15 mouse cellular contexts compared by ENCODE assay signal in the genomic region with DNA sequence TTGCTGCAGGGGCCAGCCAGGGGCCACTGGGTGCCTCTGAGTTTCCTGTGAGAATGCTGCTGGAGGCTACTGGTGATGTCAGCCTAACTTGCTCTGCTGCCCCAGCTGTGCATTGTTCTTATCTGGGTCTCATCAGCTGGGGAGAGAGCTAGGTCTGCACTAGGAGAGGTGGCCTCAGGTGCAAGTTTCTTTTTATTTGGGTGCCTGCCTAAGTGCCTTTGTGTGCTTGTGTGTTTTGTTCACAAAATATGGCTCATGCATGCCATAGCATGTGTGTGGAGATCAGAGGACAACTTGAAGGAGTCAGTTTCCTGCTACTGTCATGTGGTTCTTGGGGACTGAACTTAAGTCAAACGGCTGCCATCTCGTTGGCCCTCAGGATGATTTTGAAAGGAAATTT. TPM values are rescaled to one million over a fixed set of nuclear protein-coding genes. Genes with fewer than 3 reads are reported as not detected.
DNase-seq lines count a peak whose midpoint lies in the region; ATAC-seq and TF ChIP-seq lines count a peak whose summit lies in the region.
"Had no signal": no experiment of that assay in that cellular context is flagged by ENCODE, and none has a peak within 500 bp of the region (broad histone marks: within the 10 kb centered on the region; RNA-seq: fewer than 3 reads in every experiment).

No protein-coding gene starts in this region.

- WGBS in lung, postnatal 0 days: 45% methylated on average over 2 of the region's 2 CpGs
- WGBS in hindbrain, embryonic 12.5 days: 74% methylated on average over 2 of the region's 2 CpGs

- no peaks in the 10 kb centered on the region for H3K27me3 ChIP-seq in lung, postnatal 0 days (replicated peaks; ENCODE audit: insufficient read depth, low read length)
- H3K27me3 ChIP-seq in hindbrain, embryonic 12.5 days: no peaks in the 10 kb centered on the region
- H3K27me3 ChIP-seq: embryonic facial prominence, embryonic 15.5 days; limb, embryonic 12.5 days had no signal

- no peaks in the 10 kb centered on the region for H3K36me3 ChIP-seq in lung, postnatal 0 days (ENCODE audit: insufficient read depth, low read length)
- H3K36me3 ChIP-seq in hindbrain, embryonic 12.5 days: no peaks in the 10 kb centered on the region
- H3K36me3 ChIP-seq: embryonic facial prominence, embryonic 15.5 days had no signal

- no peaks in the 10 kb centered on the region for H3K9me3 ChIP-seq in lung, postnatal 0 days (ENCODE audit: low read length)
- H3K9me3 ChIP-seq in hindbrain, embryonic 12.5 days (replicated peaks): no peaks in the 10 kb centered on the region
- H3K9me3 ChIP-seq: embryonic facial prominence, embryonic 15.5 days; limb, embryonic 12.5 days had no signal

- H3K27ac ChIP-seq in lung, postnatal 0 days (ENCODE audit: low read length): peak overlapping the region; percentile 43; the same call in 1 of the 2 replicates
- H3K27ac ChIP-seq in hindbrain, embryonic 12.5 days: no peak overlapping the region
- H3K27ac ChIP-seq: embryonic facial prominence, embryonic 15.5 days; limb, embryonic 12.5 days had no signal

- ATAC-seq in lung, postnatal 0 days: no peak
- ATAC-seq in megakaryocyte progenitor cell, adult 5-6 weeks (replicated peaks; ENCODE audit: poor library complexity): peak; percentile 53
- no peak for ATAC-seq in hindbrain, embryonic 12.5 days (ENCODE audit: low FRiP score)
- ATAC-seq: forebrain, embryonic 14.5 days had no signal

- no peak overlapping the region for H3K9ac ChIP-seq in lung, postnatal 0 days (replicated peaks; ENCODE audit: low read depth)
- no peak overlapping the region for H3K9ac ChIP-seq in hindbrain, embryonic 12.5 days
- H3K9ac ChIP-seq: embryonic facial prominence, embryonic 15.5 days; limb, embryonic 12.5 days had no signal

- no peak for DNase-seq in lung, postnatal 0 days (ENCODE audit: low spot score)
- no peak for DNase-seq in lung, adult 18-20 months
- peak; percentile 57 for DNase-seq in T-cell, adult 2 months (ENCODE audit: low spot score)
- DNase-seq in thymus, postnatal 4 days: peak; percentile 69
- no peak for DNase-seq in layer of hippocampus, postnatal 10 days (ENCODE audit: low spot score in 2 of 2)
- DNase-seq: gastrocnemius, postnatal 36 days; kidney, adult 9 months; layer of hippocampus, adult 9-11 months; lung, postnatal 14 days; spleen, adult 18-20 months had no signal

- H3K4me2 ChIP-seq in lung, postnatal 0 days (replicated peaks; ENCODE audit: low read depth, low read length): no peak overlapping the region
- H3K4me2 ChIP-seq in hindbrain, embryonic 12.5 days (replicated peaks): no peak overlapping the region
- H3K4me2 ChIP-seq: embryonic facial prominence, embryonic 15.5 days; limb, embryonic 12.5 days had no signal

- H3K4me1 ChIP-seq in lung, postnatal 0 days (ENCODE audit: insufficient read depth, low read depth, low read length): peaks cover 15% of the 10 kb centered on the region; the same call in 1 of the 2 replicates
- no peaks in the 10 kb centered on the region for H3K4me1 ChIP-seq in hindbrain, embryonic 12.5 days
- H3K4me1 ChIP-seq: embryonic facial prominence, embryonic 15.5 days; limb, embryonic 12.5 days had no signal

- no peak overlapping the region for H3K4me3 ChIP-seq in lung, postnatal 0 days (ENCODE audit: low read depth, low read length)
- H3K4me3 ChIP-seq in hindbrain, embryonic 12.5 days: no peak overlapping the region
- H3K4me3 ChIP-seq: embryonic facial prominence, embryonic 15.5 days; limb, embryonic 12.5 days had no signal

- no peak for TF ChIP-seq EP300 in lung, postnatal 0 days (IDR thresholded peaks at IDR 0.05)

- TF ChIP-seq CTCF in lung, postnatal 0 days (IDR thresholded peaks at IDR 0.05): no peak

RNA-seq across cellular contexts. Expression of a gene that starts 46.6 kb away (rescaled TPM):
- 24.3 and 25.5 TPM in 2 replicates for polyA plus RNA-seq in lung, postnatal 0 days (2015; fragmentation: Nextera tagmentation; extraction: Ambion mirVana)
- total RNA-seq in megakaryocyte progenitor cell, adult 5-6 weeks (2015): 43.0 and 45.0 TPM in 2 replicates
- 44.3 and 46.7 TPM in 2 replicates for total RNA-seq in megakaryocyte progenitor cell, adult 5-6 weeks (2017)
- total RNA-seq in layer of hippocampus, postnatal 10 days (2021): 100 to 1,000 TPM; 119 to 134 TPM
- polyA plus RNA-seq in hindbrain, embryonic 12.5 days (2016; fragmentation: Nextera tagmentation; extraction: Ambion mirVana): 37.0 and 39.1 TPM in 2 replicates

Comparison
In these comparisons a context has a peak if more than half of its experiments do, and no peak if none do; other contexts are left out.
1. DNase-seq: peak in T-cell, adult 2 months (single experiment) and thymus, postnatal 4 days (single experiment); none in lung, postnatal 0 days (single experiment), lung, adult 18-20 months (0 of 2) and layer of hippocampus, postnatal 10 days (0 of 2).